Mouse (Mus musculus) NIH3T3 (cell line): ENCODE measurements around the gene Ier3.

ENCODE experiments used
- DNase-seq: peaks from one replicate; pipeline ENCODE4 v3.0.0-alpha.2; 2012; ENCODE audit warnings: low read depth

The Ier3 gene

GRCm38 (mm10) chr17:35810900-35811648 lies 10.4 kb upstream of the Ier3 start:
- no peak for DNase-seq

- no peak for DNase-seq
Observed at GRCm38 (mm10) chr17:35812307-35812706, 9.2 kb upstream of the Ier3 start.

GRCm38 (mm10) chr17:35812736-35813135 lies 8.7 kb upstream of the Ier3 start:
- DNase-seq = no peak

- peak; percentile 100 for DNase-seq
Observed at GRCm38 (mm10) chr17:35813245-35813647, 8.2 kb upstream of the Ier3 start.

GRCm38 (mm10) chr17:35813653-35814052 lies 7.8 kb upstream of the Ier3 start:
- no peak for DNase-seq

- DNase-seq = peak; percentile 49
Observed at GRCm38 (mm10) chr17:35814678-35815077, 6.8 kb upstream of the Ier3 start.

- no peak for DNase-seq
Observed at GRCm38 (mm10) chr17:35815836-35816235, 5.6 kb upstream of the Ier3 start.

GRCm38 (mm10) chr17:35816686-35817085 lies 4.8 kb upstream of the Ier3 start:
- peak; percentile 22 for DNase-seq

GRCm38 (mm10) chr17:35817226-35817625 lies 4.3 kb upstream of the Ier3 start:
- DNase-seq = peak; percentile 27

- DNase-seq = no peak
Observed at GRCm38 (mm10) chr17:35820111-35820510, 1.4 kb upstream of the Ier3 start.

- no peak for DNase-seq
Observed at GRCm38 (mm10) chr17:35822564-35822963, 1.1 kb downstream of the Ier3 start.

GRCm38 (mm10) chr17:35822964-35823937 lies 1.8 kb downstream of the Ier3 start, which contains the start of gene Flot1:
Flot1 (plus strand) TSS chr17:35823230.
- DNase-seq = peak; percentile 98

- DNase-seq = peak; percentile 39
Observed at GRCm38 (mm10) chr17:35824402-35824801, 2.9 kb downstream of the Ier3 start.

GRCm38 (mm10) chr17:35825109-35825850 lies 3.8 kb downstream of the Ier3 start:
- no peak for DNase-seq

GRCm38 (mm10) chr17:35829737-35830136 lies 8.3 kb downstream of the Ier3 start:
- DNase-seq = peak; percentile 83

GRCm38 (mm10) chr17:35832400-35833238 lies 11.1 kb downstream of the Ier3 start:
- DNase-seq = peak; percentile 37

GRCm38 (mm10) chr17:35833239-35833751 lies 11.8 kb downstream of the Ier3 start:
- peak; percentile 80 for DNase-seq

- peak; percentile 26 for DNase-seq
Observed at GRCm38 (mm10) chr17:35833894-35834293, 12.4 kb downstream of the Ier3 start.

GRCm38 (mm10) chr17:35834696-35835422 lies 13.4 kb downstream of the Ier3 start:
- DNase-seq = peak; percentile 34
